Mouse (Mus musculus) kidney, adult 2 months (tissue): ENCODE data around the gene Dqx1. TPM values are rescaled to one million over a fixed set of nuclear protein-coding genes. Genes with fewer than 3 reads are reported as not detected.
A peak's percentile ranks its signal among the peaks of the same experiment; 100 is the strongest.

ENCODE experiments used
- DNase-seq: peaks from one replicate; pipeline ENCODE4 v3.0.0; 2021
- H3K27ac ChIP-seq: fragments of 200-500 bp; 2 replicates; pipeline ENCODE4 v1.5.1; 2012; ENCODE audit warnings: low read depth, low read length, control low read depth, inconsistent platforms; ENCODE audit not compliant: insufficient read depth
- H3K27me3 ChIP-seq: fragments of 200-500 bp; replicated peaks from 2 replicates; pipeline ENCODE4 v1.6.1; 2012; ENCODE audit warnings: mild to moderate bottlenecking, moderate library complexity, low read length, inconsistent platforms; ENCODE audit not compliant: control insufficient read depth, insufficient read depth
- H3K36me3 ChIP-seq: fragments of 200-500 bp; 2 replicates; pipeline ENCODE4 v1.6.1; 2012; ENCODE audit warnings: mild to moderate bottlenecking, moderate library complexity, low read length, inconsistent platforms; ENCODE audit not compliant: control insufficient read depth, insufficient read depth
- H3K4me1 ChIP-seq: fragments of 200-500 bp; 2 replicates; pipeline ENCODE4 v1.6.1; 2011; ENCODE audit warnings: low read length; ENCODE audit not compliant: control insufficient read depth, insufficient read depth
- H3K4me3 ChIP-seq: fragments of 200-500 bp; 2 replicates; pipeline ENCODE4 v1.5.1; 2011; ENCODE audit warnings: mild to moderate bottlenecking, low read depth, low read length, control low read depth; ENCODE audit not compliant: insufficient read depth
- CTCF ChIP-seq: fragments of 200-500 bp; conservative IDR thresholded peaks from 2 replicates; pipeline ENCODE4 v1.5.1; 2011; ENCODE audit warnings: low read depth, mild to moderate bottlenecking, control low read depth, low read length, moderate library complexity, mixed read lengths; ENCODE audit not compliant: insufficient read depth, insufficient read length
- POLR2A ChIP-seq: fragments of 200-500 bp; IDR thresholded peaks from one replicate; pipeline ENCODE4 v1.6.1; 2011; ENCODE audit warnings: low read depth, low read length, control low read depth
- whole genome bisulfite sequencing: fragments of 180-500 bp; shearing (Covaris S2); methylation state at CpG from one replicate; pipeline ENCODE4 v1.1.7; 2018; 5-methylcytosine and 5-hydroxymethylcytosine counted together
- polyA plus RNA-seq: library from polyadenylated mRNA; depleted of rRNA; stranded (reverse); fragments of >200 nt; gene quantifications from 2 replicates; pipeline ENCODE4 v1.2.3, GENCODE M21; 2012

Dqx1 gene
- polyA plus RNA-seq, 1 experiment: 8.8 TPM

DNA sequence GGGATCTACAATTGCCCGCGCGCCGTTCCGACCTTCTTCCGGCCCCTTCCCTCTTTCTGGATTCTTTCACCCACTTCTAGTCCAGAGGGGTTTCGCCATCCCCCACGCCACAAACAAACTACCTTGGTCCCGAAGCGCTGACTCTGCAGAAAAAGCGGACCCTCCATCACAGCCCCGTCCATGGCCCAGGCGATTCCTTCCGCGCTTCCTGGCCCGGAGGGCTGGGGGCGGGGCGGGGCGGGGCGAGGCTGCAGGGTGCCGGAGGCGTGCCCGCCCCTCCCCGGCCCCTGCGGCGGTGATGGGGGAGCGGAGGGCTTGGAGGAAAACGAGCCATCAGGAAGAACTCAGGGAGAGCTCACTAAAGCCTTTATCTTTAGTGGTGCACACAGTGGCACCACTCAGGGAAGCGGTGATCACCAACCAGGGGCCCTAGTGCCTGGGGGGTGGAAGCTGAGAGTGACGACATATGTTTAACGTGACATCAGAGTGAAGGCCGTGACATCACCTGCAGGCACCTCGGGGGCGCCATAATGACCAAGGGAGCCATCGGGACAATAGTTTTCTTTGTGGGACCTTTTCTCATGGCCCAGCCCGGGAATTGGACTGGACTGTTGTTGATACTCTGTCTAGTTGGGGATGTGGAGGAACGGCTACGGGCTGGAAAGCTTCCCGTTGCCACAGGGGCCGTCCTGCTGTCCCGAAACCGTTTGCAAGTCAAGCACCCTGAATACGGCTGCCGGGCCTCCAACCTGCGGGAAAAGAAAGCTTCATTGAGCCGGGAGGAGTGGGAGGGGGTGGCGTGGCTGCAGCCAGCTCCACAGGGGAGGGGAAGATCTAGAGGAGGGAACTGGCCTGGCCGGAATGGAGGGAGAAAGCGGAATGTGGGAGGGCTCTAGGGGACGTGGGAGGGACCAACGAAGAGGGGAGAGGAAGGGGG, 24.1 kb upstream of the Dqx1 start, which contains the start of the genes Dok1 and Loxl3:
Gene Dok1, minus strand, starts transcription at position 223 of the 937 bp plus-strand sequence.
Gene Loxl3, plus strand, starts transcription at position 925 of the 937 bp plus-strand sequence.
- Histone ChIP-seq H3K27me3 (no peaks in the 10 kb centered on the region), H3K36me3 (no peaks in the 10 kb centered on the region), H3K4me1 (peaks cover 2% of the 10 kb centered on the region; the same call in 1 of the 2 replicates), H3K27ac (peak within 1 kb of the TSS; percentile 68), H3K4me3 (peak within 1 kb of the TSS; percentile 66)
- peak; percentile 71 for DNase-seq
- 1% methylated on average over 51 of the region's 51 CpGs for WGBS
- TF ChIP-seq CTCF (no peak), POLR2A (no peak)

DNA sequence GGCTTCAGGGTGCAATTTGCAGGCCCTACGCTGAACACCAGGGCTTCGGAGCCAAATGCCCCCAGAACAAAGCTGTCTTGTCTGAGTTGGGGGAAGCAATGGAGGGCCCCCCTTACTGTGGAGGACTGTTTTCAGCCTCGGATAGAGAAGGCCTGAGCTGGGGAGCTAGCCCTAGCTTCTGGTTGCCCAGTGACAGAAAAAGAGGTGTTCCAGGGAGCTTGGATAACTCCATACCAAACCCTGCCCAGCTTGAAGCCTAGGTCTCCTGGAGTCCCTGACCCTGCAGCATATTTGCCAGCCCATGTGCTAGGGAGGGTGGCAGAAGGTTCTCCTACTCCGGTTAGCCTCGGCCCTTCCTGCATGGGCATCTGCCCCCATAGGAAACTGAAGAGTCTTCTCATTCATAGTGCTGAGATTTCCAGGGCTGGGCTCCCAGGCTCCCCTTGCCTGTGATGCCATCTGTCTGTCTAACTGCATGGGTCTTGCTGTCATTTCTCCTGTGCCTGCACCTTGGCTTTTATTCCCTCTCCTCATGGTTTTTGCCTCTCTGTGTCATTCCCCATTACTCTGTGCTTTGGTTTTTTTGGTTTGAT, 23.1 kb upstream of the Dqx1 start:
- H3K27ac ChIP-seq: no peak overlapping the region

DNA sequence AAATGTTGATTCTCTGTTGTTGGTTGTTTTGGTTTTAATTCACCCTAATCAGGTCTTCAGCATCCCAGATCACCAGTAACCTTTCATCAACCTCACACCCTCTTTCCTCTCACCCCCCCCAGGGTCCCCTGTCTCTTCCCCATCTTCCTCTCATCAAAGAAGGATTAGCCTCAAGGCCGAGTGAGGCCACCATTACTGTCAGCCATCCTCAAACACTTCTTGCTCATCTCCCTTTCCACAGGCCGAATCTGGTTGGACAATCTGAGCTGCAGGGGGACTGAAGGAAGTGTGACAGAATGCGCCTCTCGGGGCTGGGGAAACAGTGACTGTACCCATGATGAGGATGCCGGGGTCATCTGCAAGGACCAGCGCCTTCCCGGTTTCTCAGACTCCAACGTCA, 20.5 kb upstream of the Dqx1 start:
- Histone ChIP-seq H3K27ac (no peak overlapping the region), H3K4me1 (peaks cover 2% of the 10 kb centered on the region; the same call in 1 of the 2 replicates), H3K4me3 (no peak overlapping the region), H3K36me3 (no peaks in the 10 kb centered on the region), H3K27me3 (no peaks in the 10 kb centered on the region)
- 88% methylated on average over 8 of the region's 8 CpGs for WGBS
- DNase-seq: no peak
- TF ChIP-seq CTCF: no peak
- TF ChIP-seq POLR2A: no peak

More for the DNA sequence above, 23.1 kb upstream of the Dqx1 start:
- Histone ChIP-seq H3K4me3 (peak overlapping the region; percentile 66), H3K4me1 (peaks cover 2% of the 10 kb centered on the region; the same call in 1 of the 2 replicates), H3K36me3 (no peaks in the 10 kb centered on the region), H3K27me3 (no peaks in the 10 kb centered on the region)
- no peak for TF ChIP-seq CTCF
- TF ChIP-seq POLR2A: no peak
- 48% methylated on average over 5 of the region's 5 CpGs for WGBS
- DNase-seq: no peak

DNA sequence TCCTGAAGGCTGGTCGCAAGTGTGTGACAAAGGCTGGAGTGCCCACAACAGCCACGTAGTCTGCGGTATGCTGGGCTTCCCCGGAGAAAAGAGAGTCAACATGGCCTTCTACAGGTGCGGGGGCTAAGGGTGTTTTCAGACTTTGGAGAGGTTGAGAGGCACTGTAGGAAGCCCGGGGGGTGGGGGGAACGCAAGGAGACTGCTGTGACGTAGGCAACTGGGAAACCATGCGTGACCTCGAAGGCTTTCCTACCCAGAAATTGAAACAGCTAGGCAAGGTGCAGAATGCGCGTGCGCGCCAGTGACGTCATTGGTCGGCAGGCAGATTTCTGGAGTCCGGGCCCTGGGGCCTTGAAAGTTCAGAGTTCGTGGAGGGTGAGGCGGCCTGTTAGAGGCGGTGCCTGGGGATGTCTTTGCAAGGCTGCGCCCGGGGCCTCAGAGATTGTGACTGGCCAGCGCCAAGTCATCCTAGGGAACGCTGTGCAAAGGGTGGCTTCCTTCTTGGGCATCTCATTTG, 19.1 kb upstream of the Dqx1 start:
- DNase-seq: peak; percentile 97
- WGBS: 15% methylated on average over 24 of the region's 24 CpGs
- H3K4me1 ChIP-seq: peaks cover 2% of the 10 kb centered on the region; the same call in 1 of the 2 replicates

DNA sequence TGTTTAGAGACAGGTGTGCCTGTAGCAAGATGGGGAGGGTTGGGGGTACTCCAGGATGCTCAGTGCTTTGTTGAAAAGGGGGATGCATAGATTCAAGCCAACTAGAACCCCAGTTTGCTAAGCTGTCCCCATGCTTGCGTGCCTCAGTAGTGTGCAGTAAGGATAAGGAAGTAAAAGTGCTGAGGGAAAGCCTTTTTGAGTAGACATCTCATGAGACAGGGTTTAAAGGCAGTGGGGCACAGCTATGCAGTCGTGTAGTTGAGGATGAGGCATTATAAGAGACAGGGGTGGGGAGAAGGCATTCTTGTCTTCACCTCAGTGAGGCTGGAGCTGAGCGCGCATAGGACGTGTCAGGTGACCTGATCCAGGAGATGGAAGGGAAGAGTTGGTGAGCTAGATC, 17.0 kb upstream of the Dqx1 start:
- no peak for DNase-seq
- WGBS: 89% methylated on average over 5 of the region's 5 CpGs
- Histone ChIP-seq H3K27me3 (no peaks in the 10 kb centered on the region), H3K27ac (no peak overlapping the region), H3K4me1 (peaks cover 2% of the 10 kb centered on the region; the same call in 1 of the 2 replicates), H3K36me3 (no peaks in the 10 kb centered on the region), H3K4me3 (no peak overlapping the region)
- TF ChIP-seq POLR2A (no peak), CTCF (no peak)

More for the DNA sequence above, 19.1 kb upstream of the Dqx1 start:
- no peak for TF ChIP-seq POLR2A
- TF ChIP-seq CTCF: no peak
- peak overlapping the region; percentile 24; the same call in 1 of the 2 replicates for H3K4me3 ChIP-seq
- H3K27ac ChIP-seq: no peak overlapping the region
- H3K27me3 ChIP-seq: no peaks in the 10 kb centered on the region
- H3K36me3 ChIP-seq: no peaks in the 10 kb centered on the region

DNA sequence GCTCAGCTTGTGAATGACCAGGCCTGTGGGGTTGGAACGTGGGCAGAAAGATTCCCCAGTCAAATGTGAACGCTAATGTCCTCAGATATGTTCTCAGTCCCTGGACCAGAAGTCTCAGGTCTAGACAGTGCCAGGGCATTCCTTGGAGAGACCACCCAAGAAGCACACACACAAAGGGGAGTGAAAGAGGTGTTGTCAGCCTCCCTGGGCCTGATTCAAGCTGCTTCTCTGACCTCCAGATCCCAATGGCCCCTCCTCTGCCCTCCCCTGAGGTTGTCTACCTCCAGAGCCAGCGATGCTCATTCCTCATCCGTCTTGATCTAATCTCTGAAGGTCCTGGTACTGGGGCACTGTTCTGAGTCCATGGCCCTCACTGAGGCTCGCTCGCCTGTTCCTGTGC, 14.1 kb upstream of the Dqx1 start:
- Histone ChIP-seq H3K36me3 (no peaks in the 10 kb centered on the region), H3K27ac (no peak overlapping the region), H3K4me1 (no peaks in the 10 kb centered on the region), H3K27me3 (no peaks in the 10 kb centered on the region), H3K4me3 (no peak overlapping the region)
- 79% methylated on average over 6 of the region's 6 CpGs for WGBS
- DNase-seq: no peak
- TF ChIP-seq POLR2A: no peak
- TF ChIP-seq CTCF: no peak

DNA sequence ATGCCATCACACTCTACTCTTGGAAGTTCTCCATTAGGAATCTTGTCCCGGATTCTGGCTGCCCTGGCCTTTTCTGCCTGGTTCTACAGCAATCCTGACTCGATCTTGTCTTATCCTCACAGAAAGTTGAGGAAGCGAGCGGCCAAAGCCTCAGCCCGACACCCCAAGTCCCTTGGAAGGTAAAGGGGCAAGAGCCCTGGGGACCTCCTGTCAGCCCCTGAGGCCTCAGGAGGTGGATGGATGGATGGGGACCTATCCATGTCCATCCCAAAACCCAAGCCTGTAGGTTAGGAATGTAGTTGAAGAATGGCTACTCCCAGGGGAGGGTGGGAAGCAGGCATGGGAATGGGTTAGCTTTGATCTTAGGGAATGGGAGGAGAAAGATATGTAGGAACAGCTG, 13.7 kb upstream of the Dqx1 start:
- no peak for TF ChIP-seq CTCF
- no peak for TF ChIP-seq POLR2A
- H3K4me1 ChIP-seq: no peaks in the 10 kb centered on the region
- H3K27me3 ChIP-seq: no peaks in the 10 kb centered on the region
- DNase-seq: no peak
- H3K27ac ChIP-seq: no peak overlapping the region
- WGBS: 88% methylated on average over 5 of the region's 5 CpGs
- H3K4me3 ChIP-seq: no peak overlapping the region
- no peaks in the 10 kb centered on the region for H3K36me3 ChIP-seq
